Mouse (Mus musculus): ENCODE measurements at regions not wholly inside any gene's neighbourhood (a gene's known extent, or its start where the extent isn't known, plus 50 kb on each side); places are given as distances from the start of the nearest gene placed in this dataset.

DNA sequence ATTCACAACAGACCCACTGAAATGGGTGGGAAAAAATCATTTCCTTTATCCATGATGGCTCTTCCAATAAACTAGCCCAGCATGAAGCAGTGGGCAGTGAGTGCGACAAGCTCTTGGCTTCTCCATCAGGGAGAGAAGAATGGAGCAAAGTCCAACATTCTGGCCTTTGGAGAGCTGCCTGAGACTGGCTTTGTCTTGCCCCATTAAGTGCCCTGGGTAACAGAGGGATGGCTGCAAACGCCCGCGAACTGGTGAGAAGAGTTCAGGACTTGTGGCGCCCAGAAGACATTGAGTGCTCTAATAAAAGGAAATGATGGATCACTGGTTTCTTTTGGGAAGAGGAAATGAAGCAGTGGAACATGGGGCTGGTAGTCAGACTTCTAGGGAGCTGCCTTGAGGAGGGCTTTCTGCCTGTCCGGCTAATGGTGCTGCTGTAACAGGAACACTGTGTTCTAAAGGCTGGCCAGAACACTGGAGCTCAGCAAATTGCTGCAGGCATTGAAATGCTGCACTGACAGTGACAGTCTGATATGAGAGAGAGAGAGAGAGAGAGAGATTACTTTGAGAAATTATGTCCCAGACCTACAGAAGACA is 182.2 kb upstream of the Btbd3 start:
- H3K9ac ChIP-seq (ENCODE audit: low read length), result no peak overlapping the region
- no peak overlapping the region for H3K27ac ChIP-seq (replicated peaks)
- TF ChIP-seq EP300 (optimal IDR thresholded peaks at IDR 0.05) (no peak), CTCF (IDR thresholded peaks at IDR 0.05; ENCODE audit: low read depth) (no peak)
- H3K4me3 ChIP-seq (ENCODE audit: low read depth, low read length), result no peak overlapping the region
- H3K4me2 ChIP-seq (replicated peaks; ENCODE audit: low read depth), result no peak overlapping the region
- no peak for DNase-seq (ENCODE audit: low spot score)
- no peaks in the 10 kb centered on the region for H3K36me3 ChIP-seq (ENCODE audit: control insufficient read depth, insufficient read depth, low read length)
- ATAC-seq (ENCODE audit: low FRiP score, low TSS enrichment), result no peak
- 88% methylated on average over 6 of the region's 6 CpGs for WGBS
- no peaks in the 10 kb centered on the region for H3K9me3 ChIP-seq (ENCODE audit: control insufficient read depth, low read length)
- H3K4me1 ChIP-seq (replicated peaks; ENCODE audit: control insufficient read depth, insufficient read depth), result no peaks in the 10 kb centered on the region
- H3K27me3 ChIP-seq (ENCODE audit: control insufficient read depth, insufficient read depth, low read length), result no peaks in the 10 kb centered on the region

- no peak overlapping the region for H3K27ac ChIP-seq (replicated peaks)
- WGBS, result 57% methylated on average over 6 of the region's 6 CpGs
- no peak overlapping the region for H3K4me3 ChIP-seq (ENCODE audit: low read depth, low read length)
- no peaks in the 10 kb centered on the region for H3K9me3 ChIP-seq (ENCODE audit: control insufficient read depth, low read length)
- H3K4me1 ChIP-seq (replicated peaks; ENCODE audit: control insufficient read depth, insufficient read depth), result no peaks in the 10 kb centered on the region
- DNase-seq (ENCODE audit: low spot score) (no peak), ATAC-seq (ENCODE audit: low FRiP score, low TSS enrichment) (no peak)
- TF ChIP-seq CTCF (IDR thresholded peaks at IDR 0.05; ENCODE audit: low read depth) (no peak), EP300 (optimal IDR thresholded peaks at IDR 0.05) (no peak)
- H3K27me3 ChIP-seq (ENCODE audit: control insufficient read depth, insufficient read depth, low read length), result no peaks in the 10 kb centered on the region
- no peak overlapping the region for H3K9ac ChIP-seq (ENCODE audit: low read length)
- H3K36me3 ChIP-seq (ENCODE audit: control insufficient read depth, insufficient read depth, low read length), result no peaks in the 10 kb centered on the region
- no peak overlapping the region for H3K4me2 ChIP-seq (replicated peaks; ENCODE audit: low read depth)
Measured at GRCm38 (mm10) chr2:138072165-138072728, 184.1 kb upstream of the Btbd3 start.

DNA sequence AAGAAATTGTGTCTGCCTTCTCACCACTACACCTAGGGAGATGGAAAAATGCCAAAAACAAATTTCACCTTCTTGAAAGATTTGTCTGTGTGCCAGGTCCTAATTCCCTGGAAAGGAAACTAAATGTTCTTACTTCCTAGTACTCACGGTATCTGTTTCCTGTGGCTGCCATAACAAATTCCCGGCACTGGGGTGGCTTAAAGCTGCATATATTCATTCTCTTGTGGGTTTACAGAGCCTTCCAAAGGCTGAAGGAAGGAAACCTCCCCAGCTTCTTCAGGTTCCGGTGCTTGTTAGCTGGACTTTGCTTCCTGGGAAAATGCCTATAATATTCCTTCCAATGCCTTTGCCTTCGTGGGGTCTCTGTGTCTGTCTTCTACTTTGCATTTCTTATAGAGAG is 203.3 kb upstream of the Btbd3 start:
- 71% methylated on average over 4 of the region's 4 CpGs for WGBS
- Histone ChIP-seq H3K9me3 (ENCODE audit: control insufficient read depth, low read length) (no peaks in the 10 kb centered on the region), H3K9ac (ENCODE audit: low read length) (no peak overlapping the region), H3K4me2 (replicated peaks; ENCODE audit: low read depth) (no peak overlapping the region), H3K27me3 (ENCODE audit: control insufficient read depth, insufficient read depth, low read length) (no peaks in the 10 kb centered on the region), H3K27ac (replicated peaks) (no peak overlapping the region), H3K4me3 (ENCODE audit: low read depth, low read length) (no peak overlapping the region), H3K4me1 (replicated peaks; ENCODE audit: control insufficient read depth, insufficient read depth) (no peaks in the 10 kb centered on the region), H3K36me3 (ENCODE audit: control insufficient read depth, insufficient read depth, low read length) (no peaks in the 10 kb centered on the region)
- TF ChIP-seq EP300 (optimal IDR thresholded peaks at IDR 0.05) (no peak), CTCF (IDR thresholded peaks at IDR 0.05; ENCODE audit: low read depth) (no peak)
- DNase-seq (ENCODE audit: low spot score), result no peak
- ATAC-seq (ENCODE audit: low FRiP score, low TSS enrichment), result no peak

GRCm38 (mm10) chr2:138048341-138048740 is 208.0 kb upstream of the Btbd3 start:
- Histone ChIP-seq H3K36me3 (ENCODE audit: control insufficient read depth, insufficient read depth, low read length) (no peaks in the 10 kb centered on the region), H3K27me3 (ENCODE audit: control insufficient read depth, insufficient read depth, low read length) (no peaks in the 10 kb centered on the region), H3K4me3 (ENCODE audit: low read depth, low read length) (no peak overlapping the region), H3K9me3 (ENCODE audit: control insufficient read depth, low read length) (no peaks in the 10 kb centered on the region), H3K9ac (ENCODE audit: low read length) (no peak overlapping the region), H3K27ac (replicated peaks) (no peak overlapping the region), H3K4me1 (replicated peaks; ENCODE audit: control insufficient read depth, insufficient read depth) (no peaks in the 10 kb centered on the region), H3K4me2 (replicated peaks; ENCODE audit: low read depth) (no peak overlapping the region)
- TF ChIP-seq CTCF (IDR thresholded peaks at IDR 0.05; ENCODE audit: low read depth), result no peak
- TF ChIP-seq EP300 (optimal IDR thresholded peaks at IDR 0.05), result no peak
- 66% methylated on average over 5 of the region's 5 CpGs for WGBS
- ATAC-seq (ENCODE audit: low FRiP score, low TSS enrichment) (no peak), DNase-seq (ENCODE audit: low spot score) (no peak)

DNA sequence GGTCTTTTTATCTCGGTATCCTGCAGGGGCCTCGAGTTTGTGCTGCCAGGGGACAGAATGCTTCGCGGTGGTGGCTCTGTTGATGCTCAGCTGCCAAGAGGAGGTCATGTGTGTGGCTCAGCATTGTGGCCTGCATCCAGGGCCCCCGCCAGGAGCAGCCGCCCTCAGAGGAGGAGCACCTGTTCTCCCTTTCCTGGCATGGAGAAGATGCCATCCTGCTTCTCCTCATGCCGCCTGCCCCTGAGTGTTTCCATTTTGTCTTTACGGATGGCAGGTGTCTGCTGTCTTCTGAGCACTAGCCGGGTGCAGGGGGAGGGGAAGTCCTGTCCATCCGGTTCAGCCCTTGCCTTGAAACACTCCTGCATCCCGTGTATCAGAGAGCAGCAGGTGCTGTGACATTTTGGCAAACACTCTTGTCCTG is 208.6 kb upstream of the Btbd3 start:
- Histone ChIP-seq H3K9me3 (ENCODE audit: control insufficient read depth, low read length) (no peaks in the 10 kb centered on the region), H3K4me3 (ENCODE audit: low read depth, low read length) (no peak overlapping the region), H3K4me1 (replicated peaks; ENCODE audit: control insufficient read depth, insufficient read depth) (no peaks in the 10 kb centered on the region), H3K4me2 (replicated peaks; ENCODE audit: low read depth) (no peak overlapping the region), H3K9ac (ENCODE audit: low read length) (no peak overlapping the region), H3K36me3 (ENCODE audit: control insufficient read depth, insufficient read depth, low read length) (no peaks in the 10 kb centered on the region), H3K27me3 (ENCODE audit: control insufficient read depth, insufficient read depth, low read length) (no peaks in the 10 kb centered on the region), H3K27ac (replicated peaks) (no peak overlapping the region)
- TF ChIP-seq EP300 (optimal IDR thresholded peaks at IDR 0.05) (no peak), CTCF (IDR thresholded peaks at IDR 0.05; ENCODE audit: low read depth) (no peak)
- WGBS, result 34% methylated on average over 11 of the region's 11 CpGs
- DNase-seq (ENCODE audit: low spot score), result no peak
- no peak for ATAC-seq (ENCODE audit: low FRiP score, low TSS enrichment)

- no peak for DNase-seq (ENCODE audit: low spot score)
- no peaks in the 10 kb centered on the region for H3K27me3 ChIP-seq (ENCODE audit: control insufficient read depth, insufficient read depth, low read length)
- H3K4me2 ChIP-seq (replicated peaks; ENCODE audit: low read depth), result no peak overlapping the region
- H3K36me3 ChIP-seq (ENCODE audit: control insufficient read depth, insufficient read depth, low read length), result no peaks in the 10 kb centered on the region
- no peaks in the 10 kb centered on the region for H3K9me3 ChIP-seq (ENCODE audit: control insufficient read depth, low read length)
- H3K27ac ChIP-seq (replicated peaks), result no peak overlapping the region
- 72% methylated on average over 10 of the region's 10 CpGs for WGBS
- no peak overlapping the region for H3K9ac ChIP-seq (ENCODE audit: low read length)
- no peaks in the 10 kb centered on the region for H3K4me1 ChIP-seq (replicated peaks; ENCODE audit: control insufficient read depth, insufficient read depth)
- no peak overlapping the region for H3K4me3 ChIP-seq (ENCODE audit: low read depth, low read length)
- TF ChIP-seq CTCF (IDR thresholded peaks at IDR 0.05; ENCODE audit: low read depth), result no peak
- TF ChIP-seq EP300 (optimal IDR thresholded peaks at IDR 0.05), result no peak
- ATAC-seq (ENCODE audit: low FRiP score, low TSS enrichment), result no peak
Measured at GRCm38 (mm10) chr2:138047361-138047760, 209.0 kb upstream of the Btbd3 start.

Measured in stomach, postnatal 0 days (tissue).